Mouse (Mus musculus) thymus, postnatal 10 days (tissue): ENCODE results near the gene Ube2c.
A peak's percentile ranks its signal among the peaks of the same experiment; 100 is the strongest.

ENCODE experiments used
- DNase-seq, 2 experiments: peaks; one replicate each; pipeline ENCODE4 v3.0.0; 2021; ENCODE audit warnings: low spot score in 2 of 2

The Ube2c gene

GRCm38 (mm10) chr2:164761971-164762370 lies 7.7 kb upstream of the Ube2c start:
- no peak for DNase-seq

GRCm38 (mm10) chr2:164762593-164762992 lies 7.1 kb upstream of the Ube2c start:
- DNase-seq = no peak

DNA sequence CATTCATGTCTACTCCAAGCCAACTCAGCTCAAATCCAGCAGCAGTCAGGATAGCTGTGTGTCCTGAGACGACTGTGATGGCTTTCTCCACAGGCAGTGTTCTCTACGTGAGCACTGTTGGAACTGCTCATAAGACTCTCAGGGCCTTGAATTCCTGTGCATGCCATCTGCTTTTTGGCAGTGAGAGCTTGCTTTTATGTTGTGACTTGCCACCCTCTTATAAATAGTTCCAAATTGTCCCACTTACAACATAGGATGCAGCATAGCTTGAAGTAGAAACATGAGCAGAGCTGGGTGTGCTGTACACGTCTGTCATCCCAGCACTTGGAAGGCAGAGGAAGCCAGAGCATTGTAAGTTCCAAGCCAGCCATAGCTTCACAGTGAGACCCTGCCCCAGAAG lies 3.9 kb upstream of the Ube2c start:
- DNase-seq = no peak

DNA sequence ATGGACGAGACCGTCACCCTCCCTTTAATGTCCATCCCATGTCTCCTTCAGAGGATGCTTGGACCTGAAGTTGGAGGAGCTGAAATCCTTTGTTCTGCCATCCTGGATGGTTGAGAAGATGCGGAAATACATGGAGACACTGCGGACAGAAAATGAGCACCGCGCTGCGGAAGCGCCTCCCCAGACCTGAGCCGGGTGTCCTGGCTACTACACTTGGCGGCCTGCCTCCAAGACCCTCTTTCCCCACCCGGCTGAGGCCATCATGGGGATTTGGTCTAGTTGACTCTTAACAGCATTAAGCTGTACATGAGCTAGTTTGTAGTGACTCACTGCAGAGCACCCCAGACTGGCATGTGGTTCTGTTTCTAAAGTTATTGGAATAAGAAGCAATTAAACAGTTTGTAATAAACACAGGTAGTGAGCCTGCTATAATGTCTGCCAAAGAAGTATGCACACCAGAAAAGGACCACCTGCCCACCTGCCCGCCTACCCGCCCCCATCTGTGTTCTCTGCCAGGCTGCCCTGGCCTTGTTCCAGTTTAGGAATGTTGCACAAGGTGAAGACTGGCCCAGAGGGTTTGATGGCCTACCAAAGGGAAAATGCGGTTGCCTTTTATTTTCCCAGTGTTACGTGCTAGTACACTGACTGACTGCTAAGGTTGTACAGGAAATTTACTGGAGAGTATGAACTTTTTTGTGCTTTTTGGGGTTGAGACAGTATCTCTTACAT lies 1.7 kb upstream of the Ube2c start:
- no peak for DNase-seq

DNA sequence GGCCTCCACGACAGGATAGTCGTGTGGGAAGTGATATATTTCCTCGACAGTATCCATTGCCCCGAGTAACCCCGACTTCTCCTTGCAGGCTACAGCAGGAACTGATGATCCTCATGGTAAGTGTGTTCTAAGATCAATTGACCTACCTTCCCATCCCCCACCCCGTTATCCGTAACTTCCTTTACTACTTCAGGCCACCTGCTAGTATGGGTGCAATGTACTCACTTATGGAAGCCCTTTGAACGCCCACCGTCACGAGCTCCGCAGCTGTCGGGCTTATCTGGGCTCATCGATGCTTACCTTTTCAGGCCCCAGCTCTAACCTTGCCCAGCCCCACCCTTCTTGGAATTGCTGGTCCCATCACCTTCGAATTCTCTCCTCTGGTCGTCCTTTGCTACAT lies 581 bp downstream of the Ube2c start:
- no peak for DNase-seq

- DNase-seq = no peak
Measured at GRCm38 (mm10) chr2:164771123-164771522, 1.4 kb downstream of the Ube2c start.

- DNase-seq = no peak
Measured at GRCm38 (mm10) chr2:164773229-164773988, 3.7 kb downstream of the Ube2c start.

GRCm38 (mm10) chr2:164773989-164774364 lies 4.3 kb downstream of the Ube2c start:
- DNase-seq = no peak

DNA sequence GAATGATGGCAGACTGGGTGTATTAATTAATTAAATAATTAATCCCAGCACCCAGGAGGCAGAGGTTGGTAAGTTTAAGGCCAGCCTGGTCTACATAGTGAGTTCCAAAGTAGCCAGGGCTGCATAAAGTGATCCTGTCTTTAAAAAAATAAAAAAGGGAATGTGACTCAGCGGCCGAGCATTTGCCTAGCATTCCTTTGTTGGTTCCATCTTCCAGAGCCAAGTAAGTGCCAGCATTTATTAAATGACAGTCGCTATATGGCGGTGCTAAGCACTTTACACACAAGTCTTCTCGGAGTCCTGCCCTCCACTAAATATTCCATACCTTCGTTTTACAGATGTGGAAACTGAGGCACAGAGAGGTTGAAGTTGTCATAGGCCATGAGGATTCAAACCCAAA lies 6.4 kb downstream of the Ube2c start:
- DNase-seq = no peak

GRCm38 (mm10) chr2:164776801-164777200 lies 7.1 kb downstream of the Ube2c start:
- DNase-seq = no peak

GRCm38 (mm10) chr2:164777246-164778014 lies 7.7 kb downstream of the Ube2c start:
- no peak for DNase-seq

- DNase-seq = no peak
Measured at GRCm38 (mm10) chr2:164778015-164778287, 8.3 kb downstream of the Ube2c start.

GRCm38 (mm10) chr2:164778809-164779208 lies 9.1 kb downstream of the Ube2c start:
- DNase-seq = no peak

DNA sequence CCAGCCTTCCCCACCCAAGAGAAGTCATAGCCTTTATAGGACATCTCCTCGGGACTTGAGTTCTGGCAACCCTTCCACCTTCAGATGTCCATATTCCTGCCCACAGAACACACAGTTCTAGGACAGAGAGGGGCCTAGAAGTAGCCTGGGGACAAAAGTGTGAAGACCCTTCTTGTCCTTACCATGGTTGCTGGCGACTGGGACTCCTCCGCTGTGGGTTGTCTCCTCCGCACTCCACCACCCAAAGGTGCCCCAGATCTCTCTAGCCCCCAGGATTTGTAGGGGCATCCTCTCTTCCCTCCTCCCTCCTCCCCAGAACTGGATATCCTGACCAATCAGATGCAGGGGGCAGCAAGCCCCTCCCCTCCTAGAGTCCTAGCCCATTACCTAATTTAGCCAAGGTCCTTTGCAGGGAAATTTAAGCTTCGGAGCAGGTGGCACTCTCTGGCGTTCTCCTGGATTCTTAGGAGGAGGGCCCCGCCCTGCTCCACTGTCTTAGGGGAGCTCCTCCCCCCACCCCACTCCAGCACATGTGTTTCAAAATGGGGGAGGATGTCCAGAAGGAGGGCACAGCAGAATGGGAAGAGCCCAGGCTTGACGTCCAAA lies 9.9 kb downstream of the Ube2c start, which contains the start of gene Tnnc2:
Tnnc2 (minus strand) TSS at position 487 of the 606 bp plus-strand sequence.
- no peak for DNase-seq

DNA sequence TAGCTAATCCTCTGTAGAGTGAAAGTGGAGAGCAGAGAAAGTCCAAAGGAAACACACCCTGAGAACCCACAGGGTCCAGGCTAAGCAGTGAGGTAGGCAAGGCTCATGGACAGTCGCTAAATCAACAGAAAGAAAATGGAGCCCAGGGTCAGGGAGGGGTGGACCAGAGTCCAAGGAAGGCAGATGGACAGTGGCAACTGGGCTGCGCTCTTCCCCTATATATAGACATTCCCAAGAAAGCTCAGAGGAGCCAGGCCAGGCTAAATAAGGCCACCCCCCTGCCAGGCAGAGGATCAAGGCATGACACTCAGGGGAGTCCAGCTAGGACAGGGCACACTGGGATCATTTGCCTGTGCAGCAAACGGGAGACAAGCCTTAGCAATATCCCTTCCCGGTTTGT lies 12.2 kb downstream of the Ube2c start:
- DNase-seq = no peak

DNA sequence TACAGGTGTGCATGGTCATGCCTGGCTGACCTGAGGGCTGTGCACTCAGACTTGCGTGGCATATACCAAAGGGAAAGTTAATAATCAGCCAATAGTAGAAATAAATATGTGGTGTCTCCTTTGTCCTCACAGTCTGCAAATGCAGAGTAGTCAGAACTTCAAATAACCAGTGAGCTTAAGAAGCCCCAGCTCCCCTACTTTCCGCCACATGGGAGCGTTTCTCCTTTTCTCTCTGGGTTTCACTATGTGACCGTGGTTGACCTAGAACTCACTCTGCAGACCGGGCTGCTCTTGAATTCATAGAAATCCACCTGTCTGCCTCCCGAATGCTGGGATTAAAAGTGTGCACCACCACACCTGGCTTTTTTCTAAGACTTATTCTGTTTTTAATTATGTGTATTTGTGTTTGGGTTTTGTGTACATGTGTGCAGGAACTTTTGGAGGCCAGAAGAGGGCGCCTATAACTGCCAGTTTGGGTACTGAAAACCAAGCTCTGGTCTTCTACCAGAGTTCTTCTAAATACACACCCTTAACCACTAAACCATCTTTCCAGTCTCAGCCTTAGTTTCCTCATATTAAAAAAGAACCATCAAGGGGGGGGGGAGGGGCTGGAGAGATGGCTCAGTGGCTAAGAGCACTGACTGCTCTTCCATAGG lies 14.4 kb downstream of the Ube2c start:
- no peak for DNase-seq

DNA sequence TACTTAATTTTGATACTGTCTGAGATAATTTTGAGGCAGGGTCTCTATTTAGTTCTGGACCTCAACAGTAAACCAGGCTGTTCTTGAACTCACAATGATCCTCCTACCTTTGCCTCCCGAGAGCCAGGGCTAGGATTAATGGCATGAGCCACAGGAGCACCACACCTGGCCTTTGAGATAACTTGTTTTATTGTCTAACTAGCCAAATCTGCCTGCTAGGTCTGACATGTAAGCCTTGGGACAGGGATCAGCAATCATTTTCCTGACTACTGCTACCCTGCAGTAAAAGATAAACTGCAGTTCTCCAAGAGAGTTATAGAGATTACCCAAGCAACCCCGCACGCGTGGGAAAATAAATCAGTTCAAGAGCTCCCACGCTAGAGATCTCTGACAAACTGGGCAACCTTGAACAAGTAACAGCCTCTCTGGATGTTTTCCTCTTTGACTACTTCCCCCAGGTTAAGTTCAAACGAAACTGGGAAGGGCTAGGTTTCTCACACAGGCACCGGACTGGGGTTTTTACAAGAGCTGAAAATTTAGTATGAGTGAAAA lies 15.2 kb downstream of the Ube2c start:
- no peak for DNase-seq

GRCm38 (mm10) chr2:164785481-164786387 lies 16.0 kb downstream of the Ube2c start, which contains the start of gene Snx21:
Gene Snx21, plus strand, starts transcription at chr2:164785823.
- DNase-seq = peak; percentile 40 to 53

GRCm38 (mm10) chr2:164786388-164786885 lies 16.7 kb downstream of the Ube2c start:
- no peak for DNase-seq

GRCm38 (mm10) chr2:164787032-164787431 lies 17.3 kb downstream of the Ube2c start:
- no peak for DNase-seq
